Mouse (Mus musculus) stomach, embryonic 15.5 days (tissue): ENCODE data around the gene Crat. TPM values are rescaled to one million over a fixed set of nuclear protein-coding genes. Genes with fewer than 3 reads are reported as not detected.

Experiments used
- ATAC-seq: fragments of 200-750 bp; cut with Nextera tagmentation; 2 replicates; pipeline ENCODE4 v1.8.0; 2017; ENCODE audit warnings: low read depth, moderate number of reproducible peaks, moderate TSS enrichment; ENCODE audit not compliant: insufficient read depth, low FRiP score
- H3K27ac ChIP-seq: fragments of 300-500 bp; sonication (generic); 2 replicates; pipeline ENCODE4 v1.5.1; 2015; ENCODE audit warnings: mild to moderate bottlenecking, inconsistent platforms
- H3K27me3 ChIP-seq: fragments of 300-500 bp; sonication (generic); replicated peaks from 2 replicates; pipeline ENCODE4 v1.6.1; 2015; ENCODE audit warnings: inconsistent platforms
- H3K36me3 ChIP-seq: fragments of 300-500 bp; sonication (generic); 2 replicates; pipeline ENCODE4 v1.6.1; 2015; ENCODE audit warnings: inconsistent platforms
- H3K4me1 ChIP-seq: fragments of 300-500 bp; sonication (generic); 2 replicates; pipeline ENCODE4 v1.6.1; 2015; ENCODE audit warnings: inconsistent platforms
- H3K4me2 ChIP-seq: fragments of 300-500 bp; sonication (generic); 2 replicates; pipeline ENCODE4 v1.6.1; 2015; ENCODE audit warnings: mild to moderate bottlenecking, inconsistent platforms
- H3K4me3 ChIP-seq: fragments of 300-500 bp; sonication (generic); replicated peaks from 2 replicates; pipeline ENCODE4 v1.5.1; 2015; ENCODE audit warnings: inconsistent platforms
- H3K9ac ChIP-seq: fragments of 300-500 bp; sonication (generic); 2 replicates; pipeline ENCODE4 v1.6.1; 2015; ENCODE audit warnings: inconsistent platforms
- H3K9me3 ChIP-seq: fragments of 300-500 bp; sonication (generic); 2 replicates; pipeline ENCODE4 v1.6.1; 2016; ENCODE audit warnings: inconsistent platforms
- WGBS: fragments of 180-500 bp; shearing (Covaris S2); methylation state at CpG from one replicate; pipeline ENCODE4 v1.1.7; 2015; 5-methylcytosine and 5-hydroxymethylcytosine counted together
- polyA plus RNA-seq: library from polyadenylated mRNA; unstranded; fragments of >200 nt; fragmentation: Nextera tagmentation; extraction: Ambion mirVana; gene quantifications from 2 replicates; pipeline ENCODE4 v1.2.1, GENCODE M21; 2015

The Crat gene
- polyA plus RNA-seq, 1 experiment from 2014 or later = 22.2 TPM

DNA sequence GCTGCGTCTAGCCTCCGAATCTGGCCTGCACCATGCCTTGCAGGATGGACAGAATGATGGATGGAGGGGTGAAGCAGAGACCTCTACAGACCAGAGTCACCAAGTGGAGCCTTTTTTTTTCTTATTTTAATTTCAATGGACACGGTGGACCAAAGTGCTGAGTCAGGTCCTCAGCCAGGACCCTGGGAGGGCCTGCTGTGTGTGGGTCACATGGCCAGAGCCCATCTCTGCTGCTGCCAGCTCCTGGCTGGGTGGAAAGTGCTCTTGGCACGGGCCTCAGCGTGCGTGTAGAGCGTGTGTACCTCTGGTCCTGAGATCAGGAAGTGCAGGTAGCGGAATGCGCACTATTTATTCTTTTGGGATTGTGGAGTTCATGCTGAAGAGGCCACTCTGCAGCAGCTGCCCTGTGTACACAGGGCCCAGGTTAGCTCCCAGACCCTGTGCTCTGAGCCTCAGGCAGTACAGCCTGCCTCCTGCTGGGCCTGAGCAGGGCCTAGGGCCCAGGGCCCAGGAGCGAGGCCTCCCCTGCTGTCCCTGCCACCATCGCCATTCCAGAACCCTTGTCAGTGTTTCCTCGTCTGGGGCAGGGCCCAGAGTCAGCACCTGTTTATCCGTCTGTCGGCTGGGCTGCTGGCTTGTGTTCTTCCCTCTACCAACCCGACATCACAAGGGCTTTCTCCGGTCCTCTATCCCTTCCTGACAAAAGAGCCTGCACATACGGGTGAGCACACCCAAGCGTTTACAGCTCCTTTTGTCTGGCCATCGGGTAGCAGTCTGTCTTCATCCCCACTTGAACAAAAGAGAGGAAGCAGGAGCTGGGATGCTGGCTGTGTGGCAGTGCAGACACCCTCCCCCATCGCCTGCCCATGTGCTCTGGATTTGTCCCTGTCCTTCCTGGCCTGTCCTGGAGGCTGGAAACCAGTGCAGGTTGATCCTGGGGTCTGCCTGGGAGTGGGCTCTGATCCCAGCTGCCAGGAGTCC lies 16.1 kb downstream of the Crat start:
- peak; percentile 48 for ATAC-seq
- Histone ChIP-seq H3K4me1 (0 out of 2 replicates have a peak, but pooled peaks cover 4% of the 10 kb centered on the region), H3K36me3 (peaks cover 31% of the 10 kb centered on the region)

DNA sequence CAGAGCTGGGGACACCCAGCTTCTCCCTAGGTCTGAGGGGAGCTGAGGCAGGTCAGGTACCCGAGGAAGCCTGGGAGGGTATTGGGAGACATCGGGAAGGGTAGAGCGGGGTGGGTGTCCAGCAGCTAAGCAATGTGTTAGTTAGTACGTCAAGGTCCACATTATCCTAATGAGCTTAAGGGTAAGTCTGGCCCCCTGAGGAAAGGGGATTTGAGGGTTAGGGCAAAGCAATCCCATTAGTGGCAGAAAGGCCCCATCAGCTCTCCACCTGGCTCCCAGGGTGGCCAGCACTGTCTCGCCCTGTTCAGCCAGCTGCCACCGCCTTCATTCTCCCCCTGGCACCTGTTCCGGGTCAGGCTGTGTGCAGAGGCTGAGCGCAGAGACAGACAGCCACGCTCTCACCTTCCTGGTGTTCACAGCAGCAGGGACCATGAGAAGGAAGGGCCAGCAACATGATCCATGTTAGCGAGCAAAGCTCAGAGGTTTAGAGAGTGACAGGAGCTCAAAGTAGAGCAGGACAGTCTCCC lies 17.6 kb downstream of the Crat start:
- Histone ChIP-seq H3K4me2 (no peak overlapping the region), H3K9ac (no peak overlapping the region), H3K9me3 (no peaks in the 10 kb centered on the region), H3K27ac (no peak overlapping the region), H3K4me1 (peaks cover 14% of the 10 kb centered on the region), H3K27me3 (no peaks in the 10 kb centered on the region), H3K36me3 (peaks cover 31% of the 10 kb centered on the region), H3K4me3 (no peak overlapping the region)
- no peak for ATAC-seq
- 89% methylated on average over 10 of the region's 10 CpGs for WGBS

More for the DNA sequence above, 16.1 kb downstream of the Crat start:
- Histone ChIP-seq H3K9ac (no peak overlapping the region), H3K27ac (peak overlapping the region; percentile 37; the same call in 1 of the 2 replicates), H3K4me3 (no peak overlapping the region), H3K9me3 (no peaks in the 10 kb centered on the region), H3K27me3 (no peaks in the 10 kb centered on the region), H3K4me2 (no peak overlapping the region)
- 58% methylated on average over 20 of the region's 20 CpGs for WGBS

DNA sequence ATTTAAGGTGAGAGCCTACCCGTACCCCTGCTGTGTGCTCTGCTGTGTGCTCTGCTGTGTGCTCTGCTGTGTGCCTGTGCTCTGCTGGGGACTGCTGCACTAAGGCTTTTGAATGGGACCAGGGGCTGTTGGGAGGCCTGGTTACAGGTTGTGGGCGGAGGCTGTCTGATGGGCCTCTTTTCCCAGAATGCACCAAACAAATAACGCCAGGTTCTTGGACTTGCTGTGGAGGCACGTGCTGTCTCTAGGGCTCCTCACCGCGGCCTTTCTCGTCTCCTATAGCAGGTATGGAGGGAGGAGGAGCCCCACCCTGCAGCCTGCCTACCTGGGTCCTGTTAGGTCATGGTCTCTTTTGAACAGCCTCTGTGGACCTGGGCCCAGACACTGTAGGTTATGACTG lies 19.4 kb downstream of the Crat start:
- Histone ChIP-seq H3K27ac (0 out of 2 replicates have a peak overlapping the region, but pooled peaks have one; percentile 13), H3K27me3 (no peaks in the 10 kb centered on the region), H3K9ac (no peak overlapping the region), H3K36me3 (peaks cover 28% of the 10 kb centered on the region), H3K4me3 (no peak overlapping the region), H3K4me1 (peaks cover 21% of the 10 kb centered on the region), H3K9me3 (no peaks in the 10 kb centered on the region), H3K4me2 (no peak overlapping the region)
- WGBS = 84% methylated on average over 7 of the region's 7 CpGs
- ATAC-seq = no peak

DNA sequence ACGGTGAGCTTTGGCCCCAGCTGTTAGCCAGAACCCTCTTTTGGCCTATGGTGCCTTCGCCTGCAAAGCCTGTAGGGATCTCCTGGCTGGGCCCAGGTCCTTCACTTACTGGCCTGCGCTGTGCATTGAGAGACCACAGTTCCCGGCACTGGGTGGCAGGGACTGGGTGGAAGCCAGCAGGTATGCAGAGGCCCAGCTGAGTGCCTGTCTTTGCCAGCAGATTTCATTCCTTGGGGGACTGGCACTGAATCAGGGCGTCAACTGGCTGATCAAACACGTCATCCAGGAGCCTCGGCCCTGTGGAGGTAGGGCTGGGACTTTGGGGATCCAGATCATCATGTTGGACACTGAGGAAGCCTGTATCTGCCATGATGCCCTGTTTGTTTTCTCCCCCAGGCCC lies 19.9 kb downstream of the Crat start:
- 0 out of 2 replicates have a peak overlapping the region, but pooled peaks have one; percentile 13 for H3K27ac ChIP-seq
- WGBS = 92% methylated on average over 7 of the region's 7 CpGs

DNA sequence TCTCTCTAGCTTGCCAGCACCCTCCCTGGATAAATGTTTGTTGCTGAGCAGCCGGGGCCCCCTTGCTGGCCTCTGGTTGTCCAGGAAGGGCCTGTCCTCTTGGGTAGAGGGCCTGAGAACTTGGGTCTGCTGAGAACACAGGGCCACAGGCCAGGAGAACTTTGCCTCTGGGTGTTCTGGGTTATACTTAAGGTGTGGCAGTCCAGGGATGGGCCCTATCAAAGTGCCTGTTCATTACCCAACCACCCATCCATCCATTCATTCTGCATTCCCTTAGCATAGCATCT lies 22.3 kb downstream of the Crat start:
- Histone ChIP-seq H3K27ac (peak overlapping the region; percentile 93), H3K4me3 (peak overlapping the region; percentile 97), H3K4me2 (peak overlapping the region; percentile 93), H3K4me1 (peaks cover 19% of the 10 kb centered on the region), H3K36me3 (peaks cover 20% of the 10 kb centered on the region), H3K27me3 (no peaks in the 10 kb centered on the region), H3K9ac (peak overlapping the region; percentile 92; the same call in 1 of the 2 replicates), H3K9me3 (no peaks in the 10 kb centered on the region)
- no peak for ATAC-seq
- WGBS = 42% methylated on average over 1 of the region's 1 CpGs

More for the DNA sequence above, 19.9 kb downstream of the Crat start:
- H3K27me3 ChIP-seq = no peaks in the 10 kb centered on the region
- H3K9me3 ChIP-seq = no peaks in the 10 kb centered on the region
- no peak overlapping the region for H3K4me3 ChIP-seq
- no peak for ATAC-seq
- H3K36me3 ChIP-seq = peaks cover 28% of the 10 kb centered on the region
- H3K4me2 ChIP-seq = no peak overlapping the region
- H3K4me1 ChIP-seq = peaks cover 22% of the 10 kb centered on the region
- no peak overlapping the region for H3K9ac ChIP-seq

DNA sequence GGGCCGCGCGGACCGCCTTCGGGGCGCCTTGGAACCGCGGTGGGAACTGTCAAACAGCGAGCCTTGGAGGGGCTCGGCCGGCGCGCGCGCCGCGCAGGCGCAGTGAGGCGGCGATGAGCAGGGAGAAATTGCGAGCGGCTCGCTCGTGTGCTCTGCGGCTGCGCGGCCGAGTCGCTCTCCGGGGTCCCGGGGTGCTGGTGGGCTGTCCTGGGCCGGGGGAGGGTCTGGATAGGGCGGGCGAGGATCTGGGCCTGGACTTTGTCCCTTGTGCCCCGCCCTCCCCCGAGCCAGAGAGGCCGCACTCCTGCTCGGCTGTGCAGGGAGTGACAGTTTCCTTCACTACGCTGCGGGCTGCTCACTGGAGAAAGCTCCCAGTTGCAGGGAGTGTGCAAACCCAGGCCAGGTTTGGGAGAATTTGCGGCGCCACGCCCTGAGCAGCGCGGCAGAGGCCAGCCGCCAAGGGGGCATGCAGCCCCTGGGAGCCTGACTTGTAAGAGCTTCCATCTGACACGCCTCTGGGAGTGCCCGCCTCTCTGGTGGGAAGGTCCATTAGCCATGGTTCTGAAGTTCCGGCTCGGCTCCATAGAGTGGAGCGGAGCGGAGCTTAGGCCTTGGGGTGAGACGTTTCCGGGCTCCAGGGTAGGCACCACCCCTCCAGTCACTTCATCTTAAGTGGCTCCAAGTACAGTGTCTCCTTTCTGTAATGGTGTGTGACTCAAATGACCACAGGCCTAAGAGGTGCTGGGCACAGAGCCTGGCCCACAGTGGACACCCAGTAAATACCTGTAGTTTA lies 22.8 kb downstream of the Crat start:
- ATAC-seq = peak; percentile 50
- H3K9me3 ChIP-seq = no peaks in the 10 kb centered on the region
- WGBS = under 1% methylated on average over 54 of the region's 54 CpGs
- H3K36me3 ChIP-seq = peaks cover 17% of the 10 kb centered on the region
- H3K4me2 ChIP-seq = peak overlapping the region; percentile 93
- peak overlapping the region; percentile 97 for H3K4me3 ChIP-seq
- H3K27ac ChIP-seq = peak overlapping the region; percentile 93
- H3K9ac ChIP-seq = peak overlapping the region; percentile 92
- no peaks in the 10 kb centered on the region for H3K27me3 ChIP-seq
- peaks cover 19% of the 10 kb centered on the region for H3K4me1 ChIP-seq

DNA sequence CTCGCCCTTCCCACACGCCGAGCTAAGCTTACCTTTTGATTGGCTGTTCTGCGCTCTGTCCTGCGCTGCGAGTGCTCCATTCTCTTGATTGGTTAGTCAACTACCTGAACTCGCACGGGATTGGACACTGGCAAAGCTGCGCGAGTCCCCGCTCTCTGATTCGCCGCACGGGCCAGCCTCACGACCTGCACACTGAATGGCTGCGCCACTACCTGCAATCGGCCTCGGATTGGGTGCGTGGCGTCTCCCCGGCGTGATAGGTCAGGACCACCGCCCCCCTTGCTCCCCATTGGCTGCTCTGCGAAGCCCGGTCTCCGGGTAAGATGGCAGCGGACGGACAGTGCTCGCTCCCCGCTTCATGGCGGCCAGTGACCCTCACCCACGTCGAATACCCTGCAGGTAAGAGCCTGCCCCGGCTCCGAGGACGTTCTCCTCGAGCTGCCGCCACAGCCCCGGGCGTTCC lies 23.5 kb downstream of the Crat start, which contains the start of gene Dolpp1:
Dolpp1 (plus strand) TSS at position 141 of the 463 bp plus-strand sequence.
- Histone ChIP-seq H3K27me3 (no peaks in the 10 kb centered on the region), H3K27ac (peak within 1 kb of the TSS; percentile 93), H3K36me3 (peaks cover 12% of the 10 kb centered on the region), H3K4me3 (peak within 1 kb of the TSS; percentile 97), H3K9me3 (no peaks in the 10 kb centered on the region), H3K4me1 (peaks cover 19% of the 10 kb centered on the region), H3K4me2 (peak within 1 kb of the TSS; percentile 93), H3K9ac (peak within 1 kb of the TSS; percentile 92)
- WGBS = under 1% methylated on average over 40 of the region's 40 CpGs
- peak; percentile 97 for ATAC-seq

DNA sequence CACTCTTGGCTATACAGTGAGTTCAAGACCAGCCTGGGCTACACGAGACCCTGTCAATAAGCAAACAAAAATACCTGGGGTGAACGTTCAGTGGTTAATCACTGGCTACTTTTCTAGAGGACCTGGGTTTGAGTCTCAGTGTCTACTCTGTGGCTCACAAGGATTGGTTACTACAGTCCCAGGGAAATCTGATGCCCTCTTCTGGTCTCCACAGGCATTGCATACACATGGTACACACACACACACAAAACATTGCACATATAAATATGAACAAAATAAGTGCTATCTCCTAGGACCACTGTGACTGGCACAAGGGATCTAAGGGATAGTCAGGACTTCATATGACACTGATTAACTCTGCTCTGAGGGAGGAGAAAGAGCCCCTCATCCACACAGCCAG lies 26.6 kb downstream of the Crat start:
- H3K27ac ChIP-seq = no peak overlapping the region
- peaks cover 17% of the 10 kb centered on the region; the same call in 1 of the 2 replicates for H3K36me3 ChIP-seq
- no peak overlapping the region for H3K4me3 ChIP-seq
- no peak overlapping the region for H3K4me2 ChIP-seq
- no peak overlapping the region for H3K9ac ChIP-seq
- 93% methylated on average over 2 of the region's 2 CpGs for WGBS
- H3K27me3 ChIP-seq = no peaks in the 10 kb centered on the region
- H3K9me3 ChIP-seq = no peaks in the 10 kb centered on the region
- no peak for ATAC-seq
- H3K4me1 ChIP-seq = peaks cover 18% of the 10 kb centered on the region

DNA sequence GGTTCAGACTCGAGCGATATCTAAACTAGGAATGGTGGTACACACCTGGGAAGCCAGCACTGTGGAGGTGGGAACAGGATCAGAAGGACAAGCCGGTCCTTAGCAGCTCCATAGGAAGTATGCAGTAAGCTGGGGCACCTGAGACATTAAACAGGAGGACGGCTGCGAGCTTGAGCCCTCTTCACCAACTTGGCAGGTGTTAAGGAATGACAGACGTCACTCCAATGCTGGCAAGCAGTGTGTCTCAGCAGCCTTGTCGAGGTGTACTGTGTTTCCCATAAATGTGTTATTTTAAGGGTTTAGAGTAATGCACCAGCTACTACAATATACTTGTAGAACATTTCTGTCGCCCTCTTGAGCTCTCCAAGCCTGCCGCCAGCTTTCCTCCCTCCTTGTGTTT lies 28.7 kb downstream of the Crat start:
- peaks cover 7% of the 10 kb centered on the region; the same call in 1 of the 2 replicates for H3K4me1 ChIP-seq
- peaks cover 26% of the 10 kb centered on the region for H3K36me3 ChIP-seq
- 86% methylated on average over 9 of the region's 9 CpGs for WGBS
- H3K27ac ChIP-seq = no peak overlapping the region
- H3K4me3 ChIP-seq = no peak overlapping the region
- no peaks in the 10 kb centered on the region for H3K27me3 ChIP-seq
- no peak for ATAC-seq
- H3K9ac ChIP-seq = no peak overlapping the region
- no peak overlapping the region for H3K4me2 ChIP-seq
- no peaks in the 10 kb centered on the region for H3K9me3 ChIP-seq

DNA sequence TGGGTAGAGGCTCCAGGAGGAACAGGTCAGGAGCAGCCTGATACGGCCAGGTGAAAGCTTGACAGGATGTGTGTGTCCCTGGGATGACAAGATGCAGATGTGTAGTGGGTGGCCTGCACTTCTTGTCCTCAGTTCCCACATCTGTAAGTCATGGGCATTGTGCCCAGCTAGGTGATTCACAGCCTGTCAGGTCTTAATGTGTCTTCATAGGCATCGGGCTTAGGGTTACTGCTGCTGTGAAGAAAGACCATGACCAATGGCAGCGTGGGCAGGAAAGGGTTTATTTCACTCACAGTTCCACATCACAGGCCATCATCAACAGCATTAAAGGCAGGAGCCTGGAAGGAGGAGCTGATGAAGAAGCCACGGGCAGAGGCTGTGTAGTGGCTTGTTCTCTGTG lies 30.0 kb downstream of the Crat start:
- H3K9ac ChIP-seq = no peak overlapping the region
- no peaks in the 10 kb centered on the region for H3K9me3 ChIP-seq
- no peak overlapping the region for H3K27ac ChIP-seq
- no peak overlapping the region for H3K4me3 ChIP-seq
- no peak overlapping the region for H3K4me2 ChIP-seq
- H3K4me1 ChIP-seq = no peaks in the 10 kb centered on the region
- no peak for ATAC-seq
- WGBS = 82% methylated on average over 4 of the region's 4 CpGs
- H3K27me3 ChIP-seq = no peaks in the 10 kb centered on the region
- peaks cover 32% of the 10 kb centered on the region for H3K36me3 ChIP-seq

DNA sequence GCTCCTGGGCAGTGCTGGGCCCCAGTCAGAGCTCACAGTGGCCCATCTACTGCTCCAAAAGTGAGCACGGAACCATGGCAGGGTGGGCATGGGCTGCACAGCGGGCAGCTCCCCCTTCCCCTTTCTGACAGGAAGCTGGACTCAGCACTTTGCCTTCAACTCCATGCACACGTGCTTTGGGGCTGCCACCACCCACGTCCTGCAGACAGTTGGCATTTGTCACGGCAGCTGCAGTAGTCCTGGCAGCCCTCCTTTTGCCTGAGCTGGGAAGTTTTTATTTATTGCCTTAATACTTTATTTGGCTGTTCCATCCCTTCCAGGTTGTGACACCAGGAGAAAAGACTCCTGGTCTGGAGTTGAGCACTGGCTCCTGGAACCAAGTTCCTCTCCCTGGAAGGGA lies 30.8 kb downstream of the Crat start:
- H3K4me3 ChIP-seq = no peak overlapping the region
- H3K27me3 ChIP-seq = no peaks in the 10 kb centered on the region
- H3K27ac ChIP-seq = no peak overlapping the region
- no peak overlapping the region for H3K9ac ChIP-seq
- H3K4me2 ChIP-seq = no peak overlapping the region
- 73% methylated on average over 5 of the region's 5 CpGs for WGBS
- peaks cover 35% of the 10 kb centered on the region for H3K36me3 ChIP-seq
- no peak for ATAC-seq
- no peaks in the 10 kb centered on the region for H3K4me1 ChIP-seq
- H3K9me3 ChIP-seq = no peaks in the 10 kb centered on the region
